Mouse (Mus musculus) forebrain, postnatal 0 days (tissue): ENCODE results near the gene Hdac4. TPM values are rescaled to one million over a fixed set of nuclear protein-coding genes. Genes with fewer than 3 reads are reported as not detected.

Experiments
- ATAC-seq: fragments of 200-750 bp; cut with Nextera tagmentation; 2 replicates; pipeline ENCODE4 v1.8.0; 2017; ENCODE audit warnings: mild to moderate bottlenecking, moderate library complexity
- DNase-seq: peaks from one replicate; pipeline ENCODE4 v3.0.0-alpha.2; 2015
- H3K27ac ChIP-seq: fragments of 300-500 bp; sonication (generic); 2 replicates; pipeline ENCODE4 v1.5.1; 2014; ENCODE audit warnings: low read depth, mild to moderate bottlenecking, antibody characterized with exemption, low read length, moderate library complexity, mixed read lengths
- H3K27me3 ChIP-seq: fragments of 300-500 bp; sonication (generic); 2 replicates; pipeline ENCODE4 v1.6.1; 2014; ENCODE audit warnings: mild to moderate bottlenecking, low read length, mixed read lengths; ENCODE audit not compliant: insufficient read depth
- H3K36me3 ChIP-seq: fragments of 300-500 bp; sonication (generic); 2 replicates; pipeline ENCODE4 v1.6.1; 2014; ENCODE audit warnings: mild to moderate bottlenecking, moderate library complexity; ENCODE audit not compliant: insufficient read depth
- H3K4me1 ChIP-seq: fragments of 300-500 bp; sonication (generic); 2 replicates; pipeline ENCODE4 v1.6.1; 2014; ENCODE audit warnings: antibody characterized with exemption; ENCODE audit not compliant: insufficient read depth
- H3K4me2 ChIP-seq: fragments of 300-500 bp; sonication (generic); 2 replicates; pipeline ENCODE4 v1.6.1; 2014; ENCODE audit warnings: low read depth, mild to moderate bottlenecking, moderate library complexity
- H3K4me3 ChIP-seq: fragments of 300-500 bp; sonication (generic); 2 replicates; pipeline ENCODE4 v1.5.1; 2014; ENCODE audit warnings: low read depth, low read length, mixed read lengths
- H3K9ac ChIP-seq: fragments of 300-500 bp; sonication (generic); 2 replicates; pipeline ENCODE4 v1.6.1; 2014; ENCODE audit warnings: mild to moderate bottlenecking
- H3K9me3 ChIP-seq: fragments of 300-500 bp; sonication (generic); 2 replicates; pipeline ENCODE4 v1.6.1; 2016; ENCODE audit warnings: low read length
- CTCF ChIP-seq: sonication (generic); IDR thresholded peaks from 2 replicates; pipeline ENCODE4 v1.5.1; 2016; ENCODE audit warnings: antibody characterized with exemption, control low read depth, low read depth
- WGBS: fragments of 180-500 bp; shearing (Covaris S2); extraction: QIAGEN DNeasy Blood & Tissue Kit; methylation state at CpG from one replicate; pipeline ENCODE4 v1.1.7; 2014; 5-methylcytosine and 5-hydroxymethylcytosine counted together
- polyA plus RNA-seq: library from polyadenylated mRNA; unstranded; fragments of >200 nt; fragmentation: Nextera tagmentation; extraction: Ambion mirVana; gene quantifications from 2 replicates; pipeline ENCODE4 v1.2.1, GENCODE M21; 2015
- total RNA-seq: library from RNA; depleted of rRNA; stranded (reverse); fragments of >200 nt; gene quantifications from 2 replicates; pipeline ENCODE4 v1.2.3, GENCODE M21; 2014

Hdac4 gene
- total and polyA plus RNA-seq, 2 experiments from 2014 or later = 21.3 to 57.0 TPM

DNA sequence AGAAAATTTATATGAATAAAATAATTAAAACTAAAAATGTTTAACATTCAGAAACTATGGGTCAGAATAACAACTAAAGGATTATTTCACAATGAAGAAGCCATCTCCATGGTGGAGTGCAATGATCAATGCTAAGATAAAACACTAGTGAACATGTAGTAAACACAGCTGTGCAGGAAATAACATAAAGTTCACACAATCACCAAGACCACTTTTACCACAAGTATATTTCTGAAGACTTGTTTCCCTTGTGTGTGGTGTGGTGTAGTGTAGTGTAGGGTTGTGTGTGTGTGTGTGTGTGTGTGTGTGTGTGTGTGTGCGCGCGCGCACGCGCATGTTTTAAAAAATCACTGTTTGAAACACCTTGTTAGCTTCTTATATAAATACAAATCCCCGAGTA lies 126.0 kb downstream of the Hdac4 start:
- 90% methylated on average over 7 of the region's 7 CpGs for WGBS
- H3K27me3 ChIP-seq = no peaks in the 10 kb centered on the region
- H3K27ac ChIP-seq = no peak overlapping the region
- no peak for TF ChIP-seq CTCF
- no peaks in the 10 kb centered on the region for H3K9me3 ChIP-seq
- H3K9ac ChIP-seq = no peak overlapping the region
- H3K4me1 ChIP-seq = 0 out of 2 replicates have a peak, but pooled peaks cover 4% of the 10 kb centered on the region
- H3K4me2 ChIP-seq = no peak overlapping the region
- no peaks in the 10 kb centered on the region for H3K36me3 ChIP-seq
- no peak overlapping the region for H3K4me3 ChIP-seq
- ATAC-seq (no peak), DNase-seq (no peak)

DNA sequence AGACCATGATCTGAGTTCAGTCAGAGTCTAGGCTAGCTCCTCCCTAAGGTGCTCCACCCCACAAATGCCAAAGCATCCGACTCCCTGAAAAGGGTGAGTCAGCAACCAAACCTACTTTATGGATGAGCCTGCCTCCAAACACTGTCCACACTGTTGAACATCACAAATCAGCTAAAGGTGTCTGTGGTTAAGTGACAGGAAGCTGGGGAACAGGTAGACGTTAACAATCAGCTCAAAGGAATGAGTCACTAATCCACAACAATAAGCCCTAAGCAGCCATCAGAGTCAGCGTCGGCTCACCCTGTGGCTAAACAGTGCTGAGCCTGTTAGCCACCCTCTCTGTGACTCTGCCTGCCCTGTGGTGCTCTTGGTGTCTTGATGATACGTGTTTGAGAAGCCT lies 131.2 kb downstream of the Hdac4 start:
- no peak for TF ChIP-seq CTCF
- WGBS = 81% methylated on average over 5 of the region's 5 CpGs
- Histone ChIP-seq H3K9me3 (no peaks in the 10 kb centered on the region), H3K4me3 (no peak overlapping the region), H3K27me3 (no peaks in the 10 kb centered on the region), H3K27ac (no peak overlapping the region), H3K4me1 (0 out of 2 replicates have a peak, but pooled peaks cover 3% of the 10 kb centered on the region), H3K9ac (no peak overlapping the region), H3K36me3 (no peaks in the 10 kb centered on the region), H3K4me2 (no peak overlapping the region)
- DNase-seq = no peak
- no peak for ATAC-seq

DNA sequence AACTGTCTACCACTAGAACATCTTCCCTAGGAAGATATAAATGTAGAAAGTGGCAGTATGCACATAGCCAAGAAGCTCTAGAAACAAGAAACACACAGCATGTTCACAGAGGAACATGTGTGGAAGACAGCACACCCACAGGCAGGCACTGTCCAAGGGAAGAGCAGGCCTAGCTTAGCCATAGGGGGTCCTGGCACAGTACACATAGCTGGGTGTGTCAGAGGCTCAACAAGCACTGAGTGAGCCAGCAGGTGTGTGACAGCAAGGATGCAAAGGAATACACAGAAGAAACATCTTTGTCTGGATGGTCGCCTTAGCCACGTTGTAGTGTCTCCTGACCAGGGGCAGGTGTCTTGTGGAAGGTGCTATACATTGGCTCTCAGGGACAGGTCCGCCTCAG lies 132.2 kb downstream of the Hdac4 start:
- no peak overlapping the region for H3K4me3 ChIP-seq
- no peaks in the 10 kb centered on the region for H3K27me3 ChIP-seq
- H3K9me3 ChIP-seq = no peaks in the 10 kb centered on the region
- no peak for ATAC-seq
- DNase-seq = no peak
- TF ChIP-seq CTCF = no peak
- no peak overlapping the region for H3K4me2 ChIP-seq
- WGBS = 95% methylated on average over 3 of the region's 3 CpGs
- H3K9ac ChIP-seq = no peak overlapping the region
- H3K36me3 ChIP-seq = no peaks in the 10 kb centered on the region
- H3K27ac ChIP-seq = no peak overlapping the region
- H3K4me1 ChIP-seq = 0 out of 2 replicates have a peak, but pooled peaks cover 3% of the 10 kb centered on the region

DNA sequence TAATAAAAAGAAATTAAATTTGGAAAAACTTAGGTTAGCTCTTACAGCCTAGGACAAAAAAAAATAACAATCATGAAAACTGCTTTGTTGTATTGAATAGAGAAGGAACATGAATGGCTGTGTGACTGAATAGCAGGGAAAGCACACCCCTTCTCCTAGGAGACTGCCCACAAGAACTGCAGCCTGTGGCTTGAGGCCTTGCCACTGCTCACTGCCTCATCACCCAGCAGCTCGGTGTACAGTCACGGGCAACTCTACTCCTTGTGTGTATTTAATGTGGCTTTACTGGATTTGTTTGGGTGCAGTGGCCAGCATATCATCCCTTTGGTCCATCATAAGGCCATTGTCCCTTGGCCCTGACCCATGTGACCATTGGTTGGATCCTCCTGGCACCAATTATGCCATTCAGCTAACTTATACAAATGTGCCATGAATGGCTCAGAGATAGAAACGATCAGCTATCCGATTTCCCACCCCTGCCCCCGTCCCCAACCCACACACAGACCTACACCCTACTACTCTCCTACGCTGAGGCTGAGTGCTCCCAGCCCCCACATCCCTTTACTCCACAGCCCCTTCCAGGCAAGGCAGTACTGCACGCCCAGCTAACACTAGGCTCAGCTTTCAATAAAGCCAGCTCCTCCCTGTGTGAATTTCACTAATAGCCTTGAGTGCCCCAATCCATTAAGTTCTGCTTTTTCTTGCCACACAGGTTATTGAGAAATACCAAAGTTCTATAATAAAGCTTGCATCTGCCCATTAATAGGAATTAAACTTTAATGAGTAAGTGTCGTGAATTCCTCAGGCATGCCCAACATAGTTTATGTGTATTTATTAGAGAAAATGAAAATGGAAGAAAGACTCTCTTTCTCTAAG lies 134.1 kb downstream of the Hdac4 start:
- Histone ChIP-seq H3K4me2 (no peak overlapping the region), H3K9ac (no peak overlapping the region), H3K36me3 (no peaks in the 10 kb centered on the region), H3K9me3 (no peaks in the 10 kb centered on the region), H3K4me3 (no peak overlapping the region), H3K4me1 (0 out of 2 replicates have a peak, but pooled peaks cover 3% of the 10 kb centered on the region), H3K27me3 (no peaks in the 10 kb centered on the region), H3K27ac (no peak overlapping the region)
- WGBS = 24% methylated on average over 8 of the region's 8 CpGs
- TF ChIP-seq CTCF = no peak
- ATAC-seq (peak; percentile 43; the same call in 1 of the 2 replicates), DNase-seq (no peak)

DNA sequence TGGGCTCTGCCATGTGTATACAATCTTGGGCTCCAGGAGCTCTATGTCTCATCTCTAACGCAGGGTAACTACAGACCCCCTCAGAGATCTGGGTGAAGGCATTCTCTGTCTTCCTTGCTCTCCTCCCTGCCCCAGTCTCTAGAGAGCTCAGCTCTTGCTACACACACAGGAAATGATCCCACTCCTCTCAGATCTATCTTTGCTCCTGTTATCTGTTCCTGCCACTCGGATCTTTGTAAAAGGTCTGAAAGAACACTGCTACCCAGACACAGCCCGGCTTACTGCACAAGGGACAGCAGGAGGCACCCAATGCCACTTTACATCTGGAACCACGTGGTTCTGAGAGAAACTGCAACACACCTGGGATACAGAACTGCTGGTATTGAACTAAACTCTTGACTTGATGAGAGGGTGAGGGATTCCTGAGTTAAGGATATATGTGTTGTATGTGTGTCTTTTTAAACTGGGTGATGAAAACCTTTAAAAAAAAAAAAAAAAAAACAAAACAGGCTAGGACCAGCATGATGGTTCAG lies 134.9 kb downstream of the Hdac4 start:
- ATAC-seq (no peak), DNase-seq (no peak)
- H3K4me1 ChIP-seq = 0 out of 2 replicates have a peak, but pooled peaks cover 3% of the 10 kb centered on the region
- no peak overlapping the region for H3K27ac ChIP-seq
- H3K27me3 ChIP-seq = no peaks in the 10 kb centered on the region
- no peak for TF ChIP-seq CTCF
- H3K4me2 ChIP-seq = no peak overlapping the region
- no peaks in the 10 kb centered on the region for H3K36me3 ChIP-seq
- H3K4me3 ChIP-seq = no peak overlapping the region
- no peaks in the 10 kb centered on the region for H3K9me3 ChIP-seq
- no peak overlapping the region for H3K9ac ChIP-seq
- WGBS = 64% methylated on average over 4 of the region's 4 CpGs

DNA sequence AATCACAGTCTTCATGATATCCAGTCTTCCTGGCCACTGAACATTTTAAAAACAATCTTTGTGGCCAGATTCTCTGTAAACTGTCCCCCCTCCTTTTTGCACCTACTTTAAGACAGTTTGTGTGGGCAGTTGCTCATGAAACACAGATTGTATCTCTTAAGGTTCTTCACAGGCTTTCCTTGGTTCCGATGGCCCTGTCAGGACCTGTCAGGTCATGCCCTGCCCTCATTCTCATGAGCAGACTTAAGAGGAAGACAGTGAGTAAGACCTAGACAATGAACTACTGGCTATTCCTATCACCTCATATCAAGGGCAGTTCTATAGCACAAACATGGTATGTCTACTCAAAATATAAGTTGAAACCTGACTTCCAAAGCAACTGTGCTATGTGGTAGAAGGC lies 135.9 kb downstream of the Hdac4 start:
- no peak for TF ChIP-seq CTCF
- DNase-seq = no peak
- Histone ChIP-seq H3K4me1 (0 out of 2 replicates have a peak, but pooled peaks cover 3% of the 10 kb centered on the region), H3K36me3 (no peaks in the 10 kb centered on the region), H3K4me3 (no peak overlapping the region), H3K27ac (no peak overlapping the region), H3K27me3 (no peaks in the 10 kb centered on the region), H3K9me3 (no peaks in the 10 kb centered on the region), H3K4me2 (no peak overlapping the region), H3K9ac (no peak overlapping the region)
- 93% methylated on average over 1 of the region's 1 CpGs for whole genome bisulfite sequencing
- ATAC-seq = no peak
